Mouse (Mus musculus) limb, embryonic 12.5 days (tissue): ENCODE measurements around the gene Minpp1. TPM values are rescaled to one million over a fixed set of nuclear protein-coding genes. Genes with fewer than 3 reads are reported as not detected.
"Not testable (repeated sequence)": the region's sequence is repeated elsewhere in the genome, so short reads cannot be mapped to it uniquely, and the experiment has no call there.

Source experiments
- ATAC-seq: fragments of 200-750 bp; cut with Nextera tagmentation; 2 replicates; pipeline ENCODE4 v1.8.0; 2017; ENCODE audit warnings: low read depth, moderate TSS enrichment; ENCODE audit not compliant: insufficient number of reproducible peaks, insufficient read depth, low FRiP score, low TSS enrichment
- H3K27ac ChIP-seq: fragments of 300-500 bp; sonication (generic); 2 replicates; pipeline ENCODE4 v1.5.1; 2016; ENCODE audit warnings: mild to moderate bottlenecking, moderate library complexity
- H3K27me3 ChIP-seq: fragments of 300-500 bp; sonication (generic); 2 replicates; pipeline ENCODE4 v1.6.1; 2016; ENCODE audit warnings: mild to moderate bottlenecking, moderate library complexity
- H3K36me3 ChIP-seq: fragments of 300-500 bp; sonication (generic); 2 replicates; pipeline ENCODE4 v1.6.1; 2016; ENCODE audit warnings: mild to moderate bottlenecking, moderate library complexity
- H3K4me1 ChIP-seq: fragments of 300-500 bp; sonication (generic); replicated peaks from 2 replicates; pipeline ENCODE4 v1.6.1; 2016
- H3K4me2 ChIP-seq: fragments of 300-500 bp; sonication (generic); 2 replicates; pipeline ENCODE4 v1.6.1; 2016; ENCODE audit warnings: mild to moderate bottlenecking, moderate library complexity
- H3K4me3 ChIP-seq: fragments of 300-500 bp; sonication (generic); replicated peaks from 2 replicates; pipeline ENCODE4 v1.5.1; 2016; ENCODE audit warnings: mild to moderate bottlenecking
- H3K9ac ChIP-seq: fragments of 300-500 bp; sonication (generic); replicated peaks from 2 replicates; pipeline ENCODE4 v1.6.1; 2016; ENCODE audit warnings: mild to moderate bottlenecking, moderate library complexity
- H3K9me3 ChIP-seq: fragments of 300-500 bp; sonication (generic); 2 replicates; pipeline ENCODE4 v1.6.1; 2016; ENCODE audit warnings: mild to moderate bottlenecking, moderate library complexity
- WGBS: fragments of 180-500 bp; shearing (Covaris S2); methylation state at CpG from one replicate; pipeline ENCODE4 v1.1.7; 2016; 5-methylcytosine and 5-hydroxymethylcytosine counted together
- polyA plus RNA-seq: library from polyadenylated mRNA; unstranded; fragments of >200 nt; fragmentation: Nextera tagmentation; extraction: Ambion mirVana; gene quantifications from 2 replicates; pipeline ENCODE4 v1.2.1, GENCODE M21; 2016

The Minpp1 gene
- polyA plus RNA-seq, 1 experiment from 2014 or later = 92.6 TPM

GRCm38 (mm10) chr19:32470570-32471263 lies 14.9 kb upstream of the Minpp1 start:
- no peak overlapping the region for H3K4me2 ChIP-seq
- H3K36me3 ChIP-seq = no peaks in the 10 kb centered on the region
- H3K27me3 ChIP-seq = no peaks in the 10 kb centered on the region
- no peaks in the 10 kb centered on the region for H3K9me3 ChIP-seq
- H3K9ac ChIP-seq = no peak overlapping the region
- H3K4me1 ChIP-seq = no peaks in the 10 kb centered on the region
- ATAC-seq = no peak
- WGBS = 86% methylated on average over 13 of the region's 13 CpGs
- H3K27ac ChIP-seq = no peak overlapping the region
- no peak overlapping the region for H3K4me3 ChIP-seq

- H3K4me3 ChIP-seq = no peak overlapping the region
- no peak overlapping the region for H3K9ac ChIP-seq
- no peaks in the 10 kb centered on the region for H3K27me3 ChIP-seq
- H3K27ac ChIP-seq = no peak overlapping the region
- 83% methylated on average over 12 of the region's 12 CpGs for WGBS
- H3K9me3 ChIP-seq = no peaks in the 10 kb centered on the region
- no peak for ATAC-seq
- H3K36me3 ChIP-seq = no peaks in the 10 kb centered on the region
- no peak overlapping the region for H3K4me2 ChIP-seq
- no peaks in the 10 kb centered on the region for H3K4me1 ChIP-seq
These were observed 9.4 kb upstream of the Minpp1 start for GRCm38 (mm10) chr19:32476016-32476711.

- Histone ChIP-seq H3K4me2 (no peak overlapping the region), H3K27me3 (no peaks in the 10 kb centered on the region), H3K4me1 (no peaks in the 10 kb centered on the region), H3K36me3 (no peaks in the 10 kb centered on the region), H3K9ac (no peak overlapping the region), H3K27ac (no peak overlapping the region), H3K9me3 (no peaks in the 10 kb centered on the region), H3K4me3 (no peak overlapping the region)
- WGBS = 83% methylated on average over 4 of the region's 4 CpGs
- no peak for ATAC-seq
These were observed 8.9 kb upstream of the Minpp1 start for GRCm38 (mm10) chr19:32476712-32477052.

GRCm38 (mm10) chr19:32480255-32480654 lies 5.3 kb upstream of the Minpp1 start:
- Histone ChIP-seq H3K27me3 (no peaks in the 10 kb centered on the region), H3K36me3 (no peaks in the 10 kb centered on the region), H3K4me3 (no peak overlapping the region), H3K4me1 (peaks cover 6% of the 10 kb centered on the region), H3K27ac (no peak overlapping the region), H3K9ac (no peak overlapping the region), H3K9me3 (no peaks in the 10 kb centered on the region), H3K4me2 (no peak overlapping the region)
- ATAC-seq = no peak
- 88% methylated on average over 5 of the region's 5 CpGs for WGBS

- no peak for ATAC-seq
- Histone ChIP-seq H3K9ac (no peak overlapping the region), H3K9me3 (no peaks in the 10 kb centered on the region), H3K27ac (no peak overlapping the region), H3K36me3 (no peaks in the 10 kb centered on the region), H3K27me3 (no peaks in the 10 kb centered on the region), H3K4me1 (peaks cover 7% of the 10 kb centered on the region), H3K4me3 (no peak overlapping the region), H3K4me2 (no peak overlapping the region)
- WGBS = 85% methylated on average over 8 of the region's 8 CpGs
These were observed 4.7 kb upstream of the Minpp1 start for GRCm38 (mm10) chr19:32480791-32481442.

- Histone ChIP-seq H3K9me3 (no peaks in the 10 kb centered on the region), H3K4me1 (peaks cover 7% of the 10 kb centered on the region), H3K27ac (no peak overlapping the region), H3K9ac (no peak overlapping the region), H3K4me2 (no peak overlapping the region), H3K4me3 (no peak overlapping the region), H3K27me3 (no peaks in the 10 kb centered on the region), H3K36me3 (no peaks in the 10 kb centered on the region)
- 40% methylated on average over 4 of the region's 4 CpGs for WGBS
- no peak for ATAC-seq
These were observed 4.1 kb upstream of the Minpp1 start for GRCm38 (mm10) chr19:32481511-32481910.

GRCm38 (mm10) chr19:32484941-32485660 lies 468 bp upstream of the Minpp1 start:
- peaks cover 24% of the 10 kb centered on the region for H3K4me1 ChIP-seq
- no peak for ATAC-seq
- WGBS = 18% methylated on average over 13 of the region's 13 CpGs
- peak overlapping the region; percentile 77 for H3K4me2 ChIP-seq
- H3K27ac ChIP-seq = peak overlapping the region; percentile 93
- H3K4me3 ChIP-seq = peak overlapping the region; percentile 73
- H3K36me3 ChIP-seq = no peaks in the 10 kb centered on the region
- H3K9ac ChIP-seq = peak overlapping the region; percentile 81
- no peaks in the 10 kb centered on the region for H3K27me3 ChIP-seq
- H3K9me3 ChIP-seq = no peaks in the 10 kb centered on the region

- peak overlapping the region; percentile 93 for H3K27ac ChIP-seq
- not testable (repeated sequence) for H3K27me3 ChIP-seq, H3K9me3 ChIP-seq, H3K36me3 ChIP-seq
- peak overlapping the region; percentile 73 for H3K4me3 ChIP-seq
- H3K4me2 ChIP-seq = peak overlapping the region; percentile 77
- under 1% methylated on average over 47 of the region's 47 CpGs for WGBS
- peak overlapping the region; percentile 81 for H3K9ac ChIP-seq
- ATAC-seq = peak; percentile 92
- peaks cover 24% of the 10 kb centered on the region for H3K4me1 ChIP-seq
These were observed 646 bp downstream of the Minpp1 start for GRCm38 (mm10) chr19:32486106-32486724.

- H3K4me3 ChIP-seq = peak overlapping the region; percentile 73
- peaks cover 24% of the 10 kb centered on the region for H3K4me1 ChIP-seq
- H3K4me2 ChIP-seq = peak overlapping the region; percentile 77
- peaks cover 10% of the 10 kb centered on the region for H3K36me3 ChIP-seq
- no peak for ATAC-seq
- 91% methylated on average over 8 of the region's 8 CpGs for WGBS
- H3K9me3 ChIP-seq = no peaks in the 10 kb centered on the region
- no peak overlapping the region for H3K27ac ChIP-seq
- H3K27me3 ChIP-seq = no peaks in the 10 kb centered on the region
- H3K9ac ChIP-seq = no peak overlapping the region
These were observed 2.2 kb downstream of the Minpp1 start for GRCm38 (mm10) chr19:32487595-32488255.

- Histone ChIP-seq H3K36me3 (peaks cover 25% of the 10 kb centered on the region), H3K4me3 (no peak overlapping the region), H3K9me3 (no peaks in the 10 kb centered on the region), H3K9ac (no peak overlapping the region), H3K4me2 (no peak overlapping the region), H3K27ac (no peak overlapping the region), H3K4me1 (peaks cover 24% of the 10 kb centered on the region), H3K27me3 (no peaks in the 10 kb centered on the region)
- ATAC-seq = no peak
- 93% methylated on average over 12 of the region's 12 CpGs for WGBS
These were observed 3.8 kb downstream of the Minpp1 start for GRCm38 (mm10) chr19:32489166-32489895.
